Mouse (Mus musculus): ENCODE results near the gene Trp73. TPM values are rescaled to one million over a fixed set of nuclear protein-coding genes. Genes with fewer than 3 reads are reported as not detected.

Gene Trp73
- total and polyA plus RNA-seq, 3 experiments: 0.30 TPM; not detected in 2

GRCm38 (mm10) chr4:154028646-154029045 lies 111.4 kb downstream of the Trp73 start:
- DNase-seq: no peak

GRCm38 (mm10) chr4:154028066-154028465 lies 111.9 kb downstream of the Trp73 start:
- DNase-seq: no peak

GRCm38 (mm10) chr4:154026441-154026761 lies 113.6 kb downstream of the Trp73 start:
- no peak for DNase-seq

- DNase-seq: peak; percentile 88
Observed at GRCm38 (mm10) chr4:154025641-154026440, 114.2 kb downstream of the Trp73 start, which contains the start of gene Smim1. Gene Smim1, minus strand, starts transcription at chr4:154026230.

- peak; percentile 40 for DNase-seq
Observed at GRCm38 (mm10) chr4:154024729-154025521, 115.1 kb downstream of the Trp73 start.

- no peak for DNase-seq
Observed at GRCm38 (mm10) chr4:154023754-154024601, 116.0 kb downstream of the Trp73 start.

GRCm38 (mm10) chr4:154022844-154023243 lies 117.2 kb downstream of the Trp73 start:
- no peak for DNase-seq

GRCm38 (mm10) chr4:154022407-154022806 lies 117.6 kb downstream of the Trp73 start:
- peak; percentile 48 for DNase-seq

GRCm38 (mm10) chr4:154021432-154021831 lies 118.6 kb downstream of the Trp73 start:
- no peak for DNase-seq

GRCm38 (mm10) chr4:154019571-154019970 lies 120.4 kb downstream of the Trp73 start:
- peak; percentile 55 for DNase-seq

- no peak for DNase-seq
Observed at GRCm38 (mm10) chr4:154015476-154015875, 124.5 kb downstream of the Trp73 start.

GRCm38 (mm10) chr4:154012132-154012882 lies 127.7 kb downstream of the Trp73 start:
- DNase-seq: peak; percentile 48

GRCm38 (mm10) chr4:154011646-154012089 lies 128.3 kb downstream of the Trp73 start, which contains the start of gene Lrrc47:
Gene Lrrc47, plus strand, starts transcription at chr4:154011731.
- peak; percentile 90 for DNase-seq

GRCm38 (mm10) chr4:154010907-154011645 lies 128.9 kb downstream of the Trp73 start:
- no peak for DNase-seq

- no peak for DNase-seq
Observed at GRCm38 (mm10) chr4:154007759-154008158, 132.2 kb downstream of the Trp73 start.

GRCm38 (mm10) chr4:154006264-154006663 lies 133.7 kb downstream of the Trp73 start:
- DNase-seq: no peak

All from adrenal gland, adult 2 months (tissue).